Mouse (Mus musculus): ENCODE results near the gene Rell1. TPM values are rescaled to one million over a fixed set of nuclear protein-coding genes. Genes with fewer than 3 reads are reported as not detected.

The Rell1 gene
- total RNA-seq, 2 experiments from 2014 or later, result 10.4 to 10.9 TPM

DNA sequence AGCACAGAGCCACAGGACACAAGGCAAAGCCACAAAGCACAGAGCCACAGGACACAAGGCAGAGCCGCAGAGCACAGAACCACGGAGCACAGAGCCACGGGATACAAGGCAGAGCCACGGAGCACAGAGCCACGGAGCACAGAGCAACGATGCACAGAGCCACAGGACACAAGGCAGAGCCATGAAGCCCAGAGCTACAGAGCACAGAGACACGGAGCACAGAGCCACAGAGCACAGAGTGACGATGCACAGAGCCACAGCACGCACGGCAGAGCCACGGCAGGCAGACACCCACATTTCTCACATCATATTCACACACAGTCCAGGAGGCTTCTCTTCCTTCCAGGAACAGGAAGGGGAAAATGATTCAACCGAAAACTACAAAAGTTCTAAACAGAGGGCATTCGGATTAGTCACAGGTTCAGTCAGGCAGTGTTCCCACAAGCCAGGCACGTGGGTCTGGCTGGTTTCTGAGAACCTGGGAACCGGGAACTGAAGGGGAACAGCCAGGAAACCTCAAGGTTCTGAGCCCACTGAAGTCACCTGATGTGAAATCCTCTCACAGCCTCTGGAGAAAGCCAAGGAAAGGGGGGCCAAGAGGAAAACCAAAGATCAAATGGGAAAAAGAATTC, 15.2 kb downstream of the Rell1 start:
- no peak for DNase-seq (ENCODE audit: low spot score in 2 of 2)

- no peak for DNase-seq (ENCODE audit: low spot score in 2 of 2)
These were observed 16.7 kb downstream of the Rell1 start for GRCm38 (mm10) chr5:63952039-63952438.

DNA sequence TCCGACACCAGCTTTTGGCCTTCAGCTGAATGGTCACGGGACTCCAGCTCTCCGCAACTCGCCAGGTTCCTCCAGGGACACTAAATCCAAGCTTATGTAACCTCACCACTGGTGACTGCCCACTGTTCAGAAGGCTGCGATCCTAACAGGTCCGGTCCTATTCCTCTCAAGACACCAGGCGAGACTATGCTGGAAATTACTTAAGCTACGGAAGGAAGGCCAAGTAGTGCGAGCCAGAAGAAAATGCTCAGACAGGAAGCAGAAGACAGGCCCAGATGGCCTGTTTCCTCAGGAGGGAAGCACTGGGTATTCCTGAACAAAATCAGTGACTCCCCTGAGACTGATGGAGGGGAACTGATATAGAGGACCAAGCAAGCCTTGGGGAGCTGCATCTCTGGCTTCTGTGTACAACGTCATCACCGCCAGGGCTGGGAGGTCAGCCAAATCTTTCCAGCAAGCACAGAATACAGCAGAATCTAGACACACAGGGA, 17.2 kb downstream of the Rell1 start:
- DNase-seq (ENCODE audit: low spot score in 2 of 2), result no peak

GRCm38 (mm10) chr5:63949195-63949594, 19.5 kb downstream of the Rell1 start:
- DNase-seq (ENCODE audit: low spot score in 2 of 2), result no peak

GRCm38 (mm10) chr5:63947526-63947925, 21.2 kb downstream of the Rell1 start:
- no peak for DNase-seq (ENCODE audit: low spot score in 2 of 2)

DNA sequence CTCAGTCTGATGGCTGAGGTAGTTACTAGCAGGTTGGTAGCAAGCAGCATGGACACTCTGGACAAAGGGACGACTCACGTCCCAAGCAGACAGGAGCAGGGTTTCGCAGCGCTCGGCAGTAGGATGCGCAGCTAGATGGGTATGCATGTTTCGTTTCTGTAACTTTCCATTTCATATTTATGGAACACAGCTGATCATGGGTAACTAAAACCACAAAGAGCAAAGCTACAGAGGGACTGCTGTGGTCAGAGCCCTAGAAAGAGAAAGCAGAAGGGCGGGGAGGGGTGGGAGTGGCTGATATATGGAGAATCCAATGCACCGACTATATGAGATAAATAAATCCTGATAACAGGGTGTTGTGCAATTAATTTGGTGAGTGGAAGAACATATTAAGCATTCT, 25.4 kb downstream of the Rell1 start:
- no peak for DNase-seq (ENCODE audit: low spot score in 2 of 2)

GRCm38 (mm10) chr5:63941891-63942290, 26.8 kb downstream of the Rell1 start:
- DNase-seq (ENCODE audit: low spot score in 2 of 2), result no peak

DNA sequence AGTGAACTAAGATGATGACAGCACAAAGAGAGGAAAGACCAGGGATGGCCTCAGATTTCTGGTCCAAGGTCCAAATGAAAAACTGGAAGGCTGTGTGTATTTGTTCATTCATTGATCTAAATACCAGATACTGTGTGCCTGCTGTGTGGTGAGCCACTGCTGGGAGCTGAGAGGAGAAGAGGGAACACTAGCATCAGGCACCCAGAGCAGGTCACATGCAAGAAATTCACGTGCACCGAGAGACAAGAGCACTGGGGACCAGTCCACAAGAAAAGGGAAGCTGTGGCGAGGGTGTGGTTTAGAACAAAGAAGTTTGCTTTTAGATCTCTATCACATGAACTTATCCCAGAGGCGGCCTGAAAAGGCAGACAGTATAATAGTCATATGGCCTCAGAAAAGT, 30.1 kb downstream of the Rell1 start:
- no peak for DNase-seq (ENCODE audit: low spot score in 2 of 2)

DNA sequence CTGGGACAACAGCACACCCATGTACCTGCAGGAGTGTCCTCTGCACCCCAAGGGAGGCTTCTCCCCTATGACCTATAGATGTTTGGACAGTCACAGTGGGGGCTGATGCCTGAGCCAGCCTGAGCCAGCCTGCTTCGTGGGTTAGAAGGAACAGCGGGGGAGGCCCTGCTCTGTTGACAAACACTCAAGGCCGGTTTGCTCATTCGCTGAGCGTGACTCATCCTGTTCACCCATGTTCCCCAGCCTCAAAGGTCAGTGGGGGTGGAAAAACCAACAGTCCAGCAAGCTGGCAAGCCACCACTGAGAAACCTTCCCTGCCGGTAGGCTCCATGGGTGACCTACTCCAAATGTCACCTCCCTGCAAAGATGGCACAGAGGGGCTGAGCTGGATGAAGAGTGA, 32.0 kb downstream of the Rell1 start:
- DNase-seq (ENCODE audit: low spot score in 2 of 2), result no peak

- DNase-seq (ENCODE audit: low spot score in 2 of 2), result no peak
These were observed 33.1 kb downstream of the Rell1 start for GRCm38 (mm10) chr5:63935581-63935980.

DNA sequence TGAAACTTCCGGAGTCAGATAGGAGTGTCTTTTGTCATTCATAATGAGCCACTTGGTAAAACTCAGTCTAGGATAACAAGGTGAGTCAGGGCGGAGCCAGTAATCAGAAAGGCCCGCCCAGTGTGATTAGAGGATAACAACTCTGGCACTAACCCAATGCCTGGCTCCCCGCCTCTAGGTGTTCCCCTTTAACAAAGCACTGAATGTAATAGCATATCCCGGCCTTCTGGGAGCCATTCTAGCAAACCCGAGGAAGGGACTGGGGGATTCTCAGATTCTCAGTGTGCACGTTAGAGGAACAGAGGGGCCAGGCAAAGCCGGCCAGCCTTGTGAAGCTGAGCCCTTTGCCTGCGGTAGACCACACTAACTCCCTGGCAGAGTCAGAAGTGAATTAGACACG, 35.9 kb downstream of the Rell1 start:
- no peak for DNase-seq (ENCODE audit: low spot score in 2 of 2)

DNA sequence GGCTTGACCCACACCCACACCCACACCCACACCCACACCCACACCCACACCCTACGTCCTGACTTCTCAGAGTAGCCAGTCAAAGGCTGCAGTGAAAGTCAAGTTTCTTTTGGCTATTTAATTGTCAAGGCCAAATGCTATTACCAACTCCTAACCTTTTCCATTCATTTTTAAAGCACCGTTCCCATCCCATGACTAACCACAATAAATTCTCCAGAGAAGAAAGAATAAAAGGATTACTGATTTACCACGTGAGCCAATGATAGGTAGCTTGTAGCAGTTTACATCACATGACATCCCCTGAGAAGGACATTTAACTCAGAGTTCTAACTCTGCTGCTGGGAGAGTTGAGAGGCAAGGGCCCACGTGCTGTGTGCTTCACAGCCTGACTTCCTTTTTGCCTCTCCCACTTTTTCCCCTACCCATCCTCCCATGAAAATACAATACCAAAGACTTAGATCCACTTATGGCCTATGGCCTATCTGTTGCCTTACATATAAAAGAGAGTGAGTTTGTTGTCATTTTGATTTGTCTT, 37.8 kb downstream of the Rell1 start:
- no peak for DNase-seq (ENCODE audit: low spot score in 2 of 2)

DNA sequence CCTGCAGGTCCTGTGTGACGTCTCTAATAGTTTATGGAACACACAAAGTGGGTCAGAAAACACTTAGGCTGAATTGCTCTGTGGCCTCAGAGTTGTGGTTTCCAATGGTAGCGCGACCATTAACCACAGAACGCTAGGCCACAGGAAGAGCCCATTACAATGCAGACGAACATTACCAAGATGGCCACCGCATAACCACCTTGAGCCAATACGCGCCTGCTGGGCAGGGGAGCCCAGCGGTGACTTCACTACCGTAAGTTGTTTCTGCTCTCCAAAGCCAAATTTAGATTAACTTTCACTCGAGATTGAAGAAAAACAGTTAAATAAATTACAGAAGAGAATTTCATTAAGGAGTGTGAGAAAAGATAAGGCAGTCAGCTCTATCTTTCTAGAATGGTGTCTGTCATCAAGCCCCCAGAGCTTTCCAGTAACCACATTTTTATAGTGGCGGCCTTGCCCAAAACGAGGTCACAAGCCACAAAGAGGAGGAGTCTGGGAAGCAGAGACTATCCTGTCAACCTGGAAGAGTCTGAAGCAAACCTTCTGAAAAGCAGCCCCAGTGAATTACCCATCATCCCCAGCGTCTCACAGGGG, 43.6 kb downstream of the Rell1 start:
- DNase-seq (ENCODE audit: low spot score in 2 of 2), result no peak

DNA sequence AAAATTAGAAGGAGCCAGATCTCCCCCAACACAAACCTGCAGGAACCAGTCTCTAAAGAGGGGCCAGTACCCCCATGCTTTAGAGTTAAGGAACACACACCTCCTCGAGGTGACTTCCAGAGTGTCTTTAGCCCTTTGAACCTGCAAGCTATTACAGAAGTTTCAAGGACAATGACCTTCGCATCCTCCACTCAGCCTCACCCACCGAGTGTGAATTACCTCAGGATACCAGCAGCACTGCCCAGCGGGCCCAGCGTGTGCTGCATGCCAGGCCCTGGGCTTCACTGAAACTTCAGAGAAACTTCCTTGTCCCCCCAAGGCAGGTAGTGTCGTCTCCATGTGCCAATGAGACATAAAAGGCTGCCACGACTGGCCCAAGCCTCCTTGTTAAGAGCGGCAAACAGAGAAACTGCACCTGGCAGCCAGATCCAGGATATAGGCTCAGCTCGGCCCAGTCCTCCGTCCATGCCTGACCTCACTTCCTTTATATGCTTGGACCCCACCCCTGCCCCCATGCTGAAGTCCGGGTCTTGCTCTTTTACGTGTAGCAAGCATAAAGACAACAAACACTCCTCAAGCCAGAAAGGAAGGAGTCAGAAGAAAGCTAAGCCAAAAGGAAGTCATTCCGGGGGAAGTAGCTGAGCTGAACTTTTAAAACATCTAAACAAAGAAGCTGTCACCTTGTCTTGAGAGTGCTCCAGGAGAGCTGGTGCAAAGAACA, 45.2 kb downstream of the Rell1 start:
- no peak for DNase-seq (ENCODE audit: low spot score in 2 of 2)

DNA sequence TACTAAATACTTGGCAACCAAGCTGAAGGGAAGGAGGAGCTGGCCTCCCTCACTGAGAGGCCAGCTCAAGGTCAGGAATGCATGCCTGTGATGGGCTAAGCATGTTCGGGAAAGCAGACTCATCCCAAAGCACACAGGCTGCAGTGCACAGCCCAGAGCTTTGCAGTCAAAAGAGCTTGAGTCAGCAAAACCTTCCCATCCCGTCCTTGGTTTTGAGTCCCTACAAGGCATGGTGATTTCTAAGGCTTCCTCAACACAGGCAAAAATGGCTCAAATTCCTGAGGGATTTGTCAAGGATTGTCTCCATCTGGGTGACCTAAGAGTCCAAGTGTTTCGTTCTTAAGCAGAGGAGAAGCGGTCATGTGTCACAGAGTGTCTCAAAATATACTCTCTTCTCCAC, 50.5 kb downstream of the Rell1 start:
- DNase-seq (ENCODE audit: low spot score in 2 of 2), result no peak

- DNase-seq (ENCODE audit: low spot score in 2 of 2), result no peak
These were observed 52.1 kb downstream of the Rell1 start for GRCm38 (mm10) chr5:63916457-63917139.

- DNase-seq (ENCODE audit: low spot score in 2 of 2), result no peak
These were observed 53.8 kb downstream of the Rell1 start for GRCm38 (mm10) chr5:63914896-63915295.

DNA sequence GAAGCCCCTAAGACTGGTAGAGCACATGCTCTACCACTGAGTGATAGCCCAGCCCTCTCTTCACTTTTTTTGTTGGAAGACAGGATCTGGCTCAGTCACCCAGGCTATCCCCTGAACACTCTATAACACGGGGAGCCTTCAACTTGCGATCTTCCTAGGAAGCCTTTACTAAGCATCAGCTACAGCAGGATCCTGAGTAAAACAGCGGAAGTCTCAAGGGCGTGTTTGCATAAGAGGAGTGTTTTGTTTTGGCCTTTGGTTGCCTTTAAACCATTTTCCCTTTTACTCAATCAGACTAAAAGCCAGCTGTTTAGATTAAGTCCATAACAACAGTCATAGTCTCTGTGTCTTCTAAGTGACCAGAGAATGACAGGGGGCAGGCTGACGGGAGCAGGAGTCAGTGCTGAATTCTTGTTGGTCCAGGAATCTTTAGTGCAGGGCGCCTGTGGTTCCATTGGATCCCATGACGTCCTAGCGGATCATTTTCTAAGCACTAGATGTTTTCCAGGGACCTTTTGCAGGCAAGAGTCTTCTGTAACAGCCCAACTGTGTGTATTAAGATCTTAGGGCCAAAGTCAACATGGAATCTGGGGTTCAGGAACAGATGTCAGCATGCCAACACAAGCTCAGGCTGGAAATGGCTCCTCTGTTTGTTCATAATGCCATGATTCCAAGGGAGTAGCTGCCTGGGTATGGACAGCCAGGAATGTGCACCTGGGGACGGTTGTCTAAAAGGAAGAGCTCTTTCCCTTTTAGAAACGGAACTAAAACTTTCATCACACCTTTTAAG, 58.3 kb downstream of the Rell1 start:
- no peak for DNase-seq (ENCODE audit: low spot score in 2 of 2)

DNA sequence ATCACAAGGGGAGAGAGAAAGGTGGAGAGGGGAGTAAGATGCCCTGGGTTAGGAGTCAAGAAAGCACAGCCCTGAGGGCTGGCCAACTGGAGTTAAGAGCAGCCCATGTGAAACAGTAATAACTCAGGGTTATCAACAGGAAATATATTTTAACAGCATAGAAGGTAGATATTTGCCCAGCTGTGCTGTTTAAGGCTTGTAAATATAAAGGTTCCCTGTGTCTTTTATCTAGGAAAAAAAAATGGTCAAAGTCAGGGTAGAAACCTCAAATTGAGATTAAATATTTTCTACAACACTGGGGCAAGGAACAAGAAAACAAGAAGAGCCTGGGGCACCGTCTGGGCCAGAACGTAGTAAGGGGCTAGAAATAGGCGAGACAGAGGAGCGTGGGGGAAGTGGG, 61.2 kb downstream of the Rell1 start:
- no peak for DNase-seq (ENCODE audit: low spot score in 2 of 2)

DNA sequence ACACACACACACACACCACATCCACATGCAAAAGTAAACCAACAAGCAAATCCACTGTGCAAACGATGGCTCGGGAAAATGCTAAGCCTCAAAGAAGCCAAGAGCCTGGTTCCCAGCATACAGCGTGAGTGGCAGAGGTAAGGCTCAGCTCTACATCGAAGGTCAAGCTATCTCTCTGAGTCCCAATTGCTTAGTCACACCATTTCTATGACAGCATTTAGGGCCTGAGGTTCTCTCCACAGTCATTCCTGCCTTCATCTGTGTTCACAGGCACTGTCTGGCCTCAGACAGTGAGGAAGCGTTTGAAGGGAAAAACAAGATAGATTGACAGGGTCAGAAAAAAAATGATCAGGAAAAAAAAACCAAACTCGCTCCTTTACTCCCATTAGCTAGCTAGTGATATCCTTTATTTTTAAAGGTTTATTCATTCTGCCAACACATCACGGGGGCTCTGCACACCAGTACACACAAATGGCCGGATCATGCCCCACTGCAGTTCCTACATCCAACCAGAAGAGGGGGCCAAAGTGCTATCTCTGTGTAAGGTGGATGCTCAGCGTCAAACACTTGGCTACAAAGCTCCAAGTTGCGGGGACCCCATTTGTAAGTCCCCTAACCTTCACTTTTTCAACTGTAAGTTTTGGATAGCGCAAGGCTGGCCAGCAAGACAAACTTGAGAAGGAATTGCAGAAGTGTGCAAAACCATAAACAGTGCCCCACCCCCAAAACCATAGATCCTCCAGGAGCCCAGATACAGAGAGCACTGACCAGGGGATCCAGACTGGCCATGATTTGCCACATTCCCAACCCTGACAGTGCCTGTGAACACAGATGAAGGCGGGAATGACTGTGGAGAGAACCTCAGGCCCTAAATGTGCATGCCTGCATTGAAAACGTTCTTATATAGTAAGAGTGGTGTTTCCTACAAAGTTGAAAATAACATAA, 62.3 kb downstream of the Rell1 start:
- peak; percentile 73 to 91 for DNase-seq (ENCODE audit: low spot score in 2 of 2)
